Mouse (Mus musculus): ENCODE measurements at regions not wholly inside any gene's neighbourhood (a gene's known extent, or its start where the extent isn't known, plus 50 kb on each side); places are given as distances from the start of the nearest gene placed in this dataset.

DNA sequence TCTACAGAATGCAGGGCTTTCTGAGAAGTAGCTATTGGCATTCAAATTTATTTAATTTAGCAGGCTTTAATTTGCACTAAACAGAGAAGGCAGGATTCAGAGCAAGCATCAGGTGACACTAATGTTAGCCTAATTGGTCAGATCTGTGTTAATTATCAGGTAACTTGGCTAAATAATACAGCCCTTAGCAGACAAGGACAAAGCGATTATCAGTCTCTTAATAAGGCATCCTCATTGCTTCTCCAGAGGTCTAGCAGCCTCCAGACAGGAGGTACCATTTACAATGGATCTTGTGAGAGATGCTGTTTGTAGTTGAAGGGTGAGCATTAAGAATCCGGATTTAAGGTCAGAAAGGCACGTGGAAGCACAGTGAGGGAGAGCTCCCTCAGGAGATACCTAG, 253.7 kb upstream of the Fam92a start:
- DNase-seq (ENCODE audit: low spot score): no peak

DNA sequence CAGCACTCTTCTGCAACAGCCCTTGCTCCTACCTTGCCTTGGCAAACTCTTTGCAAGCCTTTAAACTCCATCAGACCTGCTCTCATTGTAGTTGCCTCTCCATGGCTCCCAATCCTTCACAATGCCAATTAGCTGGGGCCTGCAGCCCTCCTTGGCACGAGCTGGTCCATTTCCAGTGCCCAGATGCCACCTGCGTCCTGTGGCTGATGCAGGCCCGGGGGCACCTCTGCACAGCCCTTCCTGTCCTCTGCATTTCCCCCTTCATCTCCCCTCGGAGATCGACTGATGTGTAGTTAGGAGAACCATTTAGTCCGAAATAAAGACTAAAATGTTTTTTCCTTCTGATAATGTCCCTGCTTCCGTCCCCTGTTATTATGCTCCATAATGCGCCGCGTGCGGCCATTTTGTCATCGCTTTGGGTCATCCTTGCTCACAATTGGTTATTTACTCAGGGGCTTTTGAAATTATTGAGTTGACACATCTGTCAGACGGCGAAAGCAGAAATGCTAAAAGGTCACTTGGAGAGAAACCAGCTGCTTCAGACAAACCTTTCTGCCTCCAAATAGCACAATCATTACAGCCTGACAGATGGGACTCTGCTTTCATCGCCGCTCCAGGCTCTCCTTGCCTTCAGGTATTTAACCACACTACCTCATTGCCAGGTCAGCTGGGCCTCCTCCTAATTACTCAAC, 250.0 kb upstream of the Fam92a start:
- no peak for DNase-seq (ENCODE audit: low spot score)

DNA sequence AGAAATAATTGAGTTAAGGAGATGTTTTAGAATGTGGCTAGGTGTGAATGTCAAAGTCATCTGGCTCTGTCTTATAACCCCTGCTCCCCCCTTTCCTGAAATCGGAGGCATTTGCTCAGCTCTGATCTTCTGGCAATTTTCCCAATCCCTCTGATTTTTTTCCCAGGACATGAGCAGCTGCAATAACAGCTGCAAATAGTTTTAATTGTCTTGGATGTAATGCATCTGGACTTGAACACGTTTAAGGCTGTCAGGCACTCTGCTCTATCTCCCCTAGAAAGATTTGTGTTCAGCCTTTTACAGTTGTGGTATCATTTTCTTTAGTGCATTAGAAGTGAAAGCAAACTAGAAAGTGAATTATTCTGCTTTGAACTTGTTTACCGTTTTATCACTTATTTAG, 246.3 kb upstream of the Fam92a start:
- no peak for DNase-seq (ENCODE audit: low spot score)

DNA sequence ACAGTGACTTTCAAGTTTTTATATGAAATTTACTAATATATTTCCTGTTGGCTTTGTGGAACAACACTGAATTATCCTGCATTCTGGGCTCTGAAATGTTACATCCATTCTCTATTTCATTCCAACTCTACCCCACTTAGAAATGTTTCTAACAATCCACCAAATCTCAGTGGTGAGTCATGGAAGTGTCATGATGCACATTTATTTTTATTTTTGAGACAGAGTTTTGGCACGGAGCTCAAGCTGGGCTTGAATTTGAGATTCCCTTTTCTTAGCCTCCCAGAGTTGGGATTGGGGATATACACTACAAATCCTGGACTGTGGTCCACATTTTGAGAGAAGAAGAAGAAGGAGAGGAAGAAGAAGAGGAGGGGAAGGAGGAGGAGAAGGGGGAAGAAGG, 223.5 kb upstream of the Fam92a start:
- DNase-seq (ENCODE audit: low spot score): no peak

DNA sequence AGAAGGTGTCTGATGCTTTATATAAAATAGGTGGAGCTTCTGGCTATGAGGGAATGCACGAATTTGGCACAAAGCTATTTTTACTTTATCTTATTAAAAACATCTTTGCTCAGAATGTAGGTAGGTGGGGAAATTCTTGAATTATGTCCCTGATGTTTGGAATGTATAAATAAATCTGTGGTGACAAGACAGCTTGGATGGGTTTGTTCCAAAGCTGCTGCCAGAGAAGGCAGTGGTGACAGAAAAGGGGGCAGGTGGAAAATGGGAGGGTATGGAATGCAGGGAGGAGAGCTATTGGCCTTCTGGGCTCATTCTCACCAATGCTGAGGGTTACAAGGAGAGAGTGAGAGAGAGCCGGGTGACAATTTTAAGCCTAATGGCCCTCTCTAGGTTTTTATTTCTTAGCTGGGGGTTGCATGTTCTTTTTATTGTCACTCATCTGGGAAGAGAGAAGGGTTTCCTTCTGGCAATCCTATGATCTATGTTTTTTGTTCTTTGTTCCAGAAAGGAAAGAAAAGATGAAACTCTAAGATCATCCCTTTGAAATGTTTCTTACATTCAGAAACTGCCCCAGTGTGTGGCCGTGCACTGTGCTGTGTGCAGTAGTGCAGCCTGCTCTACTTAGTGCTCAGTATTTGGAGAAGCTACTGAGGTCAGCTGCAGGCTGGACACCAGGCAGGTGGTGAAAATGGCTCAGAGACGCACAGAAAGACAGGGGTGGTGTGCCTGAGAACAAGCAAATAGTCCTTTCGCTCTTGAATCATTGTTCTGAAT, 205.2 kb upstream of the Fam92a start:
- no peak for DNase-seq (ENCODE audit: low spot score)

DNA sequence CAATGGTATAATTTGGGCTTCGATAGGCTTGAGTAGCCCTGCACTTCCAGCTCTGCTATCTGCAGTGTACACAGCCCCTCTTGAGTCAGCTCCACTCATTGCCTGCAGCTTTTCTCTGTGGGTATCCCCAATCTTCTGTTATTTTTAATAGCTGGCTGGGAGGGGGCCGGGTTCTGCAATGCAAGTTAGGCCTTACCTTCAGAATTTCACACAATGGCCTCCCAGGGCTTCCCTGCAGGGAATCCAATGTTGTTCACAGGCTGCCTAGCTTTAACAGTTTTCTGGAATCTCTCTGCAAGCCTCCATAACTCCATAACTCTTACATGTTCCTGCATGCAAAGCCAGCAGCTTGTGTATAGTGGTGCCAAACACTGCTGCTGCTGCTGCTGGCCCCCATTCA, 197.7 kb upstream of the Fam92a start:
- DNase-seq (ENCODE audit: low spot score): no peak

DNA sequence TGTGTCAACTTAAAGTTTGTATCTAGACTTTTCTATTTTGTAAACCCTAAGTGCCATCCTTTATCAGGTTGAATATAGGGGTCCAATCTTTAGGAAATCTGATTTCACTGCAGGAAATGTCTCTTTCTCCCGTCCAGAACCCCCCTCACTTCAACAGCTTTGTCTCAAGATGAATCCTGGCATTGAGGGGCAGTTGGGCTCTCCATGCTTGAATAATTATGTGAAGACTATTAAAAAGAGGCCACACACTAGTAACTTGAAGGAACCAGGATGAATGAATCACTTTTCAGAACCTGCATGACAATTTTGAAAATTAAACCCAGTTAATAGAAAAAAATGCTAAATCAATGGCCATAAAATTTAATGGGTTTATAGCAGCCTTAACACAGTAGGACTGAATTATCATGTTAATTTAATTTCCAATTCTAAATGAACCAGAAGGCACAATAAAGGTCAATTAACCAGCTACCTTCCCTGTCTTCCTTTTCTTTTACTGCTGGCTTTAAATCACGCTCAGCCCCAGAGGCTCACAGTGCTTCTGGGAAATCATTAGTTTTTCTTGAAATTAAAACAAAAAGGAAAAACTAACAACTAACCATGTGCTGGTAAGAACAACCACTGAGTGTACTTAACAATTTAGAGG, 185.3 kb upstream of the Fam92a start:
- no peak for DNase-seq (ENCODE audit: low spot score)

DNA sequence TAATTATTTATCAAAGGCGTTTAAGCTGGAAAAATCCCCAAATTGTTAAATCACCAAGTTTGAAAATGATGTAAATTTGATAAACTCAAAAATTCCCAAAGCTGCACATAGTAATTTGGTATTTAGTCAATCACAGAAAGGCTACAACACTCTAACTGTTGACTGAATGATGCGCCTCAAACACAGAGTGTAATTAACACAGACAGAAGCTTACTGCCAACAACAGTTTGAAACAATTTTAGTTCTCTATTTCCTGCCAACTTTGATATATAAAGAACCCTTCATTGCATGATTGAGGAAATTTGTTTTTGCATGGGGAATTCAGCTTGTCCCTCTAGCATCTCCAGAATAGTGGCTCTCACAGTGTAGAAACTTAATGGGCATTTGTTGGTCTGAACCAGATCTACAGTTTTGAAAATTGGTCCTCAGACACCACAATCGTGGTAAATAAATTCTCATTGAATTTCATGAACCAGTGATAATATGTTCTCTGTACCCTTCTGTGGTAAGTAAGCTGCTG, 181.6 kb upstream of the Fam92a start:
- no peak for DNase-seq (ENCODE audit: low spot score)

DNA sequence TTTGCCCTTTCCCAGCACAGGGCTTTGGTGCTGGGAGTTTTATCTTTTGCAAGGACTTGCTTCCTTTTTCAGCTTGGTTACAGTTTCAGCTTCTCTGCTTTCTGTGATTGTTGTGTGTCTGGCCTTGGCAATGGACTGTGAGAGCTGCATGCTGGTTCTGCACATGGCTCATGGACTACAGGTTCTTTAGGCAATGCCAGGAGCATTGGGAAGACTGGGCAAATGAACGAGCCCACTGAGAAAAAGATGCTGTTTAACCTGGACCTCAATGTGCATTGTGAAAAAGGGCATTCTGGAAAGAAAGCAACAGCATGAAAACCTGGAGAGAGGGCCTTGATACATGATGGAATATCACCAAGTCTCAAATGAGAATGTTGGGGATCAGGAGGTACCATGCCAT, 167.4 kb upstream of the Fam92a start:
- DNase-seq (ENCODE audit: low spot score): no peak

DNA sequence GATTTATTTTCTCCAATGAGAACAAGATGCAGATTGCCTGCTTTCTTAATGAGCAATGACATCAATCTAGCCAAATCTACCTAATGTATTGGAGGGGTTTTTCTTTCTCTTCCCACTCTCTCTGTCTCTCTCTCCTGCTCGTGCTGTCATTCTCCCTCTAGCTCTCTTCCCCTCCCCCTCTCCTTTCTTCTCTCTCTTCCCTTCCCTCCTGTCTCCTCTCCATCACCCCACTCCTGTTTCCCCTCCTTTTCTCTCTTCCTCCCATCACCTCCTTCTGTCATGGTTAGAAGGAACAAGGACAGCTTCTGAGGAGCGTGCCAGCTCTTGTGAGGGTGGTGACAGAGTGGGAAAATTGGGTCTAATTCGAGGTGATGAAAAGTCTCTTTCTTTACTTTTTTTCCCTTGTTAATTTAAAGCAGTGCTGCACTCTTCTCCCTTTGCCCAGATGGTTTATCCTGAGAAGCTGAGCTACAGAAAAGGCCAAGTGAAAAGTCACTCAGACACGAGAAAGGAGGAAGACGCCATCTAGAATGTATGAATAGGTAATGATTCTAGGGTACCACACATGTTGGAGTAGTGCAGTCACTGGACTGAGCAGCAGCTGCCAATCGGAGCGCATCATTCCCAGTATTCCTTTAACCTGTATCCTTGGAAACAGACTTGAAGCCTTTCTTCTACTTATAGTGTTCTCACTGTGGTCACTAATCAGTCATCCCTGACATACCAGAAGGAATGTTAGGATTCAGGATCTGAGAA, 163.2 kb upstream of the Fam92a start:
- no peak for DNase-seq (ENCODE audit: low spot score)

DNA sequence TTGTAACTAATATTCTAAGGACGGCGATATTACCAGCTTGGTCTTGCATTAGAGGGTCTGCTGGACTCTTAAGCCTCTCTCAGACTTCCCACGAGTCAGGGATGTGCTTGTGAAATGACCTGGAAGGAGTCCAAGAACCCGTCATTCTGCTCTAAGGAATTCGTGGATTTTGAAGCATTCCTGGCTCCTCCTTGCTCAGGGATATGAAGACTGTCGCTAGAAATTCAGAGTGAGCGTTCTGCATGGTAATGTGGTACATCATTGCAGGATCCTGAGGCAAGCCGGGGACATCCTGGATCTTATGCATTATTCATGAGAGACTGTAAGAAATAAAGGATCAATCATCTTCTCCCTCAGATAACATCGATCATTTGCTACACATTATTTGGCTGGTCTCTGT, 162.6 kb upstream of the Fam92a start:
- no peak for DNase-seq (ENCODE audit: low spot score)

DNA sequence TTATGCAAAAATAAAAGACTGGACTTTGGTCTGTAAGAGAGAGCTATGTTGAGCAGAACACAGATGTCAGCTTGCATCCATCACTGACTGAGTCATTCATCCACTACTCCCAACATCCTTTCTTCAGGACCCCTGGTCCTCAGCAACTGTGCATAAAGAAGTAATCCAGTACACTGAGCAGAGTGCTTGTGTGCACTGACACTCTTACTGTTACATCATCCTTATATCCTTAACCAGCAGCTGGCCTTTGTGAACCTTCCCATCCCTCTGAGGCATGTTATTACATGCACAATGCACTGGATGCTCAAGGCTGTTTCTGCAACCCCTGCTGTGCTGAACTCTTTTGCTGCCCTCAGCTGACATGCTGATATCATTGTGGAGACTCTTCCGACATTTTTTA, 144.2 kb upstream of the Fam92a start:
- no peak for DNase-seq (ENCODE audit: low spot score)

DNA sequence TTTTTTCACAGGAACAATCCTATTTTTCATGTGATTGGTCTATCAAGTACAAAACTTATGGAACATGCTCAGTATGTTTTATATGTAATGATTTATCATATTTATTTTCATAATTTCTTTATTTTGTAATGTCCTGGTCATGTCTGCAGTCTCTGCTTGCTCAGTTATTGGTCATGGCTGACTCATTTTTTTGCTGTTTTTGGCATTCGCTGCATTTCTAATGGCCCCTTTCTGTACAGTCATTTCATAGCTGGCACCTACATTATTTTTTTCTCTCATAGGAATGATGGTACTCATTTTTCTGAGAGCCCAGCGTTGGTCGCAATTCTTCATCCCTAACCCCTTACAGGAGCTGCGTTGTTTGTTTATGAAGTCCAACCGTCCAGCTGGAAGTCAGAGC, 136.5 kb upstream of the Fam92a start:
- DNase-seq (ENCODE audit: low spot score): no peak

DNA sequence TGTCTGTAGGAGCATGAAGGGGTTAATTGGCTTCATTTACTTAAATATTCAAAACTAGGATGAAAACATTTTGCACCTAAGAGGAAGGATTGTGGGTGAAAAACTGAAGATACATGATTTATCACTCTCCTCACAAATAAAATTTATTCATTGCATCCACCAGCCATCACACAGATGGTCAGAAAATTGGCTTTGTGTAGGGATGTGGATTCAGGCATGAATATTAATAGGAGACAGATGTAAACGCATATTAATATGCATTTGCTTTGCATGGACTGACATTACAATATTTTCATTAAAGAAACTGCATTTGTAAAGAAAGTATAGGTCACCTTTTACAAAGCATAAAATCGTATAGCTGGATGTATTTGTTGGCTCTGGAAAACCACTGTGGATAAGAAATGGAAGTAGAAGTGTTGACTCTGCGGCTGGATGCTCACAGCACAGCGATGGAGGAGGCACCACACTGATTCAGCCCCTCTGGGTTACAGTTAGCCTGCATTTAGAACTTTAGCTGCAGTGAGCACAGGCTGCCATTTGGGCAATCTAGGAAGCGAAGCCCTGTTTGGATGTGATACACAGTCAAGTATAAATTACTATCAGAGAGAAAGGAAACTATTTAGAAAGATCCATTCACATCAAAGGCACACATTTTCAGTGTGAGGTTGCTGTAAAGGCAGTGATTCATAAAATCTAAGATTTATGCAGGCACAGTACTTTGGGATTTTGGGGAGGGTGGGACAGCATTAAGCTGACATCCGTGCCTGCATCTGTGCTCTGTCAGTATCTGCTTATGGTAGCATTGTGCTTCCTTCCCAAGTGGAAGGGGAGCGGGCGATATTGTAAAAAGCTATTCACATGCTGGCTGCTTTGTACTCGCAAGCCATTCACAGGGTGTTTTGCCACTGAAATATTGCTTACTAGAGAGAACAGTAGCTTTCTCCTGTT, 135.1 kb upstream of the Fam92a start:
- DNase-seq (ENCODE audit: low spot score): no peak

DNA sequence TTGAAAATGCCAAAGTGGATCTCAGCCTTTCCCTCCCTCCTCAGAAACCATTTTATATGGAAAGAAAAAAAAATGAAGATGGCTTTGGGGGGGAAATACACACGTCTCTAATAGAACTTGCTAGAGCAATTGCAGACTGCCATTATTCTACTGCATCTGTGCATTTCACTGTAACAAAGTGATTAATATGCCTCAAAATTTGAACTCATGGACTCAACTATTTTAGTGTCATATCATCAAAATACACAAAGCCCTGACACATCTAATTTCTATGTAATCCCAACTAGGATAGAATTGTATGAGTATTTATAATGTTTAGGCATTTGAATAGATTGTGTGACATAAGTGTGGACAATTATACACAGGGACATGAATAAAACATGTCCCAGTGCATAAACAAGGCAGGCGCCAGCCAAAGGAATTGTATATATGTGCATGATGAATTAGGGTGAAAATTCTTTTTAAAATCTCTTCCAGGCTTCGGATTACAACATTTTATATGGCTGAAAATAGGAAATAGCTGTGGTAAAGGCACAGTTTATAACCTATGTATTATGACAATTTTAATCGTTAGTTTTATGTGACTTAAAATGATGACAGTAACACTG, 115.4 kb upstream of the Fam92a start:
- no peak for DNase-seq (ENCODE audit: low spot score)

DNA sequence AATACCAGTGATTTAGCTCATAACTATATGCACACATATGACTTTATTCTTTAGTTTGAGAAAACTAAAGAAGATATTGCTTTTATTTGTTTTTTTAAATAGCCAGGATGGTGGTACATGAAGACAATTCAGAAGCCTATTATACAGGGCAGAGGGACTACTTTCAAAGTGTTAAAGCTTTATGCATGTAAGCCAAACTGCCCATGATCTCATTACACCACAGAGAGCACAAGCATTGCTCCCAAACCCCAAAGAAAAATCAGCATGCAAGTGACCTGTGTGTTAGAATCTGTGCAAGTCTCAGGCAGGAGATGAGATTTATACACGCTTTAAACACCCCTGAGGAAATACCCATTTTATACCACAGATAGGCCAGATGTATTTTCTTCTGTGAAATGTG, 114.6 kb upstream of the Fam92a start:
- no peak for DNase-seq (ENCODE audit: low spot score)

DNA sequence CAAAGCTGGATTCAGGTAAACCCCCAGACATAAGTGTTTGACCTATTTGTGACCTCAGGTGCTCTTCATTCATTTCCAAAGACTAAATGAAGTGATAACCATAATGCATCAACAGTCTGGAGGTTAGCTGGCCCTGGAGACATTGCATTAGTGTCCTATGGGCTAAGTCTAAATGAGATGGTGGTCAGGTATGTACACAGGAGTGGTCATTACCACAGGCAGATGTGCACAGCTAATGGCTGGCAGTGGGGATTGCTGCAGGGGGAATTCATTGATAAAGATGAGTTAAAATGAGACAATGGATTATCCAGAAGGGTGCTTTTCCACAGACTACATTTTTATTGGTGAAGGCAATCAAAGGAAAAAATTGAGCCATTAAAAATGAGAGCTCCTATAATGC, 114.2 kb upstream of the Fam92a start:
- no peak for DNase-seq (ENCODE audit: low spot score)

DNA sequence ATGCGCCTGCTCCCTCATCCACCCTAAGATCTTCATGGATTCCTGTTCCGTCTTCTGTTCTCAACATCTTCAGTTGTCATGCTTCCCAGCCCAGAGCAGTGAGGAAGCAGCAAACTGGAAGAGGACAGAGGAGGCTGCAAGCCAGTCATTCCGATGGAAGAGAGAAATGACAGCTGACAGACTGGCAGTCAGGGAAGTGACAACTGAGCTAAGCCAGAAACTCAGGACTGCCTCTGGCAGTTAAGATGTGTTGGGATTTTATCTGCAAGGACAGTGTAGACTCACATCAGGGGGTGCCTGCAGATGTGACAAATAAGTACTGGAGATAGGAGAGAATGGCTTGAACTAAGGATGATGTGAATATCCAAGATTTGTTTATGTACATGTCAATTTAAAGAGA, 106.1 kb upstream of the Fam92a start:
- no peak for DNase-seq (ENCODE audit: low spot score)

DNA sequence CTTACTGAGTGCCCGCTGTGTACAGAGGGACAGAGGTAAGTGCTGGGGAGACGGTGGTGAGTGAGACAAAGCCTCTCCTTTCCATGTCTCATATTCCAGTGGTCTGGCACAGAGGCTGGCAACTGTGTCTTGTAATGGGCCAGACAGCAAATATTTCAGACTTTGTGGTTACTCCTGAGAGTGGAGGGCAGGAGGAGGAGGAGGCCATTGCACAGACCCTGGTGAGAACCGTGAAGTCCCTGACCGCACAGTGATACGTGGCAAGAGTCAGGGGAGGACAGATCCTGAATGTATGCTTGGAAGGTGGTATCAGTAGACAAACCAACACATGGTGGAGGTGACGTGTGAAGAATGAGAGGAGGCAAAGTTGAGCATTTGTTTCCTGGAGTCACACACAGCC, 101.6 kb upstream of the Fam92a start:
- DNase-seq (ENCODE audit: low spot score): no peak

DNA sequence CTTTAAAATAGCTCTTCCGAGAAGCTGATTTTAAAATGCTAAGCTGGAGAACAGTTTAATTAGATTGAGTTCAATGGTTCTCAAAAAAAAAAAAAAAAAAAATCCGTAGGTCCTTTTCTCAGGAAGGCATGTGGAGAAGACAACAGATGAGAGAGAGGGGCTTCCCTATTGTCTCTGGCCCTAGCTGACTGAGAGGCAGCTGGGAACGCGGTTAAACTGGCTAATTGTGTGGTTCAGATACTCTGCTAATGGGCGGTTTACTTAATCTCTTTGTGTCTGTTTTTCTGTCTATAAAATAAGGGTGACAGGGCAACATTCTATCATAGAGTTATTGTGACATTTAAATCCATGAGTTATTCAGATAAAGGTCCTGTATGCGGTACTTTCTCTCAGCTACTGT, 101.1 kb upstream of the Fam92a start:
- DNase-seq (ENCODE audit: low spot score): no peak

DNA sequence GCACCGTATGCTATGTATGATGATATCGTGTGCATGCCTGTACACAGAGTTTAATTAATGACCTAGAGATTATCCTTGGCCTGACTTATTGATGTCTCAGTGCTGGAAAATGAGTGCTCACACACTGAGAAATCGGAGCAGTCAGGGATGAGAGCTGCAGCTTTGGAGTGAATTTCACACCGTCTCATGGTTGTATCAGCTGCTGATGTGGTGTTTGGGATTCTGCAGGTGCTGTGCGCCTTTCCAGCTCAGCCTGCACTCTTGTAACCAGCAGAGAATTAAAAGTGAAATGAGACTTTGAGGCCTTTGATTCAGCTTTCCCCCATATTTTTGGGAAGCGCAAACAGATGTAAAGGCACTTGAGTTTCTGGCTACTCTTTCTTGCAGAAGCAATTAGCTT, 100.6 kb upstream of the Fam92a start:
- no peak for DNase-seq (ENCODE audit: low spot score)

All from urinary bladder, postnatal 14 days (tissue).